Mouse (Mus musculus) cerebellum, adult 2 months (tissue): Measurements from ENCODE around the gene Sec24d. TPM values are rescaled to one million over a fixed set of nuclear protein-coding genes. Genes with fewer than 3 reads are reported as not detected.
"Not testable (repeated sequence)": the region's sequence is repeated elsewhere in the genome, so short reads cannot be mapped to it uniquely, and the experiment has no call there.

Experiments
- DNase-seq, 2 experiments: peaks; one replicate each; pipeline ENCODE4 v3.0.0; 2021
- H3K27ac ChIP-seq: fragments of 200-500 bp; 2 replicates; pipeline ENCODE4 v1.5.1; 2012; ENCODE audit warnings: low read length, control low read depth, inconsistent platforms; ENCODE audit not compliant: insufficient read depth
- H3K27me3 ChIP-seq: fragments of 200-500 bp; 2 replicates; pipeline ENCODE4 v1.6.1; 2012; ENCODE audit warnings: inconsistent platforms, mild to moderate bottlenecking, low read length, moderate library complexity; ENCODE audit not compliant: control insufficient read depth, insufficient read depth
- H3K4me1 ChIP-seq: fragments of 200-500 bp; 2 replicates; pipeline ENCODE4 v1.6.1; 2011; ENCODE audit warnings: low read length; ENCODE audit not compliant: control insufficient read depth, insufficient read depth
- H3K4me3 ChIP-seq: fragments of 200-500 bp; replicated peaks from 2 replicates; pipeline ENCODE3; 2011; ENCODE audit warnings: mild to moderate bottlenecking, low read depth, low read length, control low read depth; ENCODE audit not compliant: insufficient read depth
- CTCF ChIP-seq: fragments of 200-500 bp; IDR thresholded peaks from 2 replicates; pipeline ENCODE4 v1.5.1; 2011; ENCODE audit warnings: low read depth, mild to moderate bottlenecking, control low read depth, low read length, moderate library complexity, borderline replicate concordance; ENCODE audit not compliant: insufficient read depth
- POLR2A ChIP-seq: fragments of 200-500 bp; IDR thresholded peaks from 2 replicates; pipeline ENCODE4 v1.6.1; 2011; ENCODE audit warnings: low read length, control low read depth, borderline replicate concordance; ENCODE audit not compliant: insufficient read depth
- WGBS: fragments of 180-500 bp; shearing (Covaris S2); methylation state at CpG from one replicate; pipeline ENCODE4 v1.1.7; 2018; 5-methylcytosine and 5-hydroxymethylcytosine counted together
- polyA plus RNA-seq: library from polyadenylated mRNA; depleted of rRNA; stranded (reverse); fragments of >200 nt; gene quantifications from 2 replicates; pipeline ENCODE4 v1.2.3, GENCODE M21; 2012

The Sec24d gene
- polyA plus RNA-seq, 1 experiment: 6.4 TPM

DNA sequence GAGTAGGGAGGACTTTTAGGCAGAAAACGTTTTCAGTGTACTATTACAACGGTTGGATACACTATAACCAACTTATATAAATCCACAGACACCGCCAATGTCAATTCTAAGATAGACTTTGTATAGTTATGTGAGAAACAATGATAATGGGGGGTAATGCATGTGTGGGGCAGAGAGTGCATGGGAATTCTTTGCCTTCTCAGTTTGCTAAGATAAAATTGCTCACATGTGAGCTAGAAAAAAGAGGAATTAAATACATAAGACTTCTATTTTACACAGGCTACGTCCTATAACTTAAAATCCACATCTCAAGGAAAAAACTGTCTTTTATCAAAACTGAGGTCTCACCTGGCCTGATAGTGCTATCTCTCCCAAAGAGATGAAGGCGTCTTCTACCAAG, 103.7 kb downstream of the Sec24d start:
- 94% methylated on average over 5 of the region's 5 CpGs for WGBS
- H3K27me3 ChIP-seq: no peaks in the 10 kb centered on the region
- TF ChIP-seq CTCF: no peak
- no peak for TF ChIP-seq POLR2A
- H3K4me1 ChIP-seq: no peaks in the 10 kb centered on the region
- DNase-seq: no peak
- no peak overlapping the region for H3K27ac ChIP-seq
- no peak overlapping the region for H3K4me3 ChIP-seq

DNA sequence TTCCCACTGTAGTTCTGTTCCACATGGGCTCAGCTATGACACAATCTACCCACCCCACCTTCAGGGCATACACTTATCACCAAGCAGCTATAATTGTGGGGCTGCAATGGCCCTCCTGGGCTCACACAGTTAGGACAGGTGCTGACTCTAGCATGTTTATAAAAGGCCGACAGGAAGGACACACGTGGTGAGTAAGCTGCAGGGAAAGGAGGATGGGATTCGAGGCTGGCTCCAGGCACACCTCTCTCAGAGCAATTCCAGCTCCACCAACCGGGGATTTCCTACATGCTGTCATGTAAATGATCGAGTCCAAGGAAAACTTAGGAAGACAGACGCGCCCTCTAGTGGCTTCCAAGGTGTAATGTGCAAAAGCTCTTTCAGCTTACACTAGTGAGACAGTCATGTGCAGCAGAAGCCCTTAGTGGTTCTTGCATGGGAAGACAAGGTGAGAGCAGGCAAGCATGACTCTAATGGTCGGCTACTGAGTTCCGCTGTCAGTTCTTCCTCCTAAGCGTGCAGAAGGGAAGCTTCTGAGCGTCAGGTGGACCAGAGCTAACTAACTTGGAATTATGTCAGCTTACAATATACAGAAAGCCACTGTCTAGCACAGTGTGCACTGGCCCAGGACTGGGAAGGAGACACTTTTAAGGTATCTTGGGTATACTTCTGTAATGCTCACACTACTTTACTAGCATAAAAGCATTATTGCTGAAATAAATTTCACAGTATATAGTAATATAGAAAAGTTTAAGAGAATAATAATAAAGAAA, 104.7 kb downstream of the Sec24d start:
- peak; percentile 43 to 45 for DNase-seq
- Histone ChIP-seq H3K27ac (no peak overlapping the region), H3K4me3 (no peak overlapping the region), H3K4me1 (no peaks in the 10 kb centered on the region), H3K27me3 (no peaks in the 10 kb centered on the region)
- TF ChIP-seq CTCF: peak; percentile 48; the same call in 1 of the 2 replicates
- no peak for TF ChIP-seq POLR2A
- 28% methylated on average over 11 of the region's 11 CpGs for WGBS

DNA sequence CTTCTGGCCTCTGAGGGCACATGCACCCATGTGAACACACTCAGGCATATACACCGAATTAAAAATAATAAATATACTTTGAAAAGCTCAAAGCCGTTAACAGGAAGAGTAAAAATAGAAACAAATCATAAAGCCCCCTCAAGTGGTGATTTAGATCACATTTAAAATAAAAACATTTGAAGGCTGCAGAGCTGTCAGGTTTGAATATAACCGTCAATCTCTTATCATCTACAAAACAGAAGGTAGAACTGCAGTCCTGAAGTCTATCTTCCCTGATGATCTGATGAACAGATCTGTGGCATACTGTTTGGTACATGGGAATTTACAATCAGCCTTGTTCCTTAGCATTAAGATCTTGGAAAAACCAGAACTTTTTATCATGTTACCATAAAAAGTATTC, 109.3 kb downstream of the Sec24d start:
- Histone ChIP-seq H3K4me1 (no peaks in the 10 kb centered on the region), H3K27me3 (no peaks in the 10 kb centered on the region), H3K4me3 (no peak overlapping the region), H3K27ac (no peak overlapping the region)
- WGBS: 95% methylated on average over 3 of the region's 3 CpGs
- DNase-seq: no peak
- TF ChIP-seq POLR2A: no peak
- TF ChIP-seq CTCF: no peak

DNA sequence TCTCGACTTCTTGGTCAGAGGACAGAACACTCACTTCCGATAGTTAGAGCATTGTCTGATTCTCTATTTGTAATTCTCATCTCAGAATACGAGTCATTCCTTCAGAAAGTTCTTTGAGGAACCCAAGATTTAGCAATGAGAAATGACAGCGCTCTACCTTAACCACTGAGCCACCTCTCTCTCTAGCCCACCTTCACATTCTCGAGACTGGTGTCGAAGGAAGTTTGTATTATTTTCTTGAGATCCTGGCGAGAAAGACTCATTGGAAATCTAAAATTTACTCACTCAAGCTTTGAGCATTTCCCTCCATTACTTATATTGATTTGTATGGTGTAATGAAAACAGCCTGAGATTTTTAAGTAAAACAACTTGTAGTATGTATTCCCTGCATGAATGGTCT, 117.2 kb downstream of the Sec24d start:
- H3K4me3 ChIP-seq: no peak overlapping the region
- no peak for TF ChIP-seq POLR2A
- no peak for TF ChIP-seq CTCF
- WGBS: 83% methylated on average over 7 of the region's 7 CpGs

DNA sequence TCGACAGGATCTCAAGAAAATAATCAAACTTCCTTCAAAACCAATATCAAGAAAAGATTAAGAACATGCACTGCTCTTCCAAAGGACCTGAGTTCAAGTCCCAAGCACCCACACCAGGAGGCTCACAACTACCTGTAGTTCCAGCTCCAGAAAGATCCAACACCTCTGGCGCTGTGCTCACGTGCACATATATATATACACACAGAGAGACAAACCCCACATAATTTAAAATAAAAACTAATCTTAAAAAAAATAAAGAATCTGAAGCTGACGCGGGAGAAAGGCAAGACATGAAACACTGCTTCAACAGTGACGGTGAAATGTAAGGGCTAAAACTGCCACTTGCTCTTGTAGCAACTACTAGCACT, 117.8 kb downstream of the Sec24d start:
- no peaks in the 10 kb centered on the region for H3K27me3 ChIP-seq

More for the DNA sequence above, 117.2 kb downstream of the Sec24d start:
- H3K27me3 ChIP-seq: no peaks in the 10 kb centered on the region
- no peak for DNase-seq
- H3K4me1 ChIP-seq: no peaks in the 10 kb centered on the region
- H3K27ac ChIP-seq: no peak overlapping the region

DNA sequence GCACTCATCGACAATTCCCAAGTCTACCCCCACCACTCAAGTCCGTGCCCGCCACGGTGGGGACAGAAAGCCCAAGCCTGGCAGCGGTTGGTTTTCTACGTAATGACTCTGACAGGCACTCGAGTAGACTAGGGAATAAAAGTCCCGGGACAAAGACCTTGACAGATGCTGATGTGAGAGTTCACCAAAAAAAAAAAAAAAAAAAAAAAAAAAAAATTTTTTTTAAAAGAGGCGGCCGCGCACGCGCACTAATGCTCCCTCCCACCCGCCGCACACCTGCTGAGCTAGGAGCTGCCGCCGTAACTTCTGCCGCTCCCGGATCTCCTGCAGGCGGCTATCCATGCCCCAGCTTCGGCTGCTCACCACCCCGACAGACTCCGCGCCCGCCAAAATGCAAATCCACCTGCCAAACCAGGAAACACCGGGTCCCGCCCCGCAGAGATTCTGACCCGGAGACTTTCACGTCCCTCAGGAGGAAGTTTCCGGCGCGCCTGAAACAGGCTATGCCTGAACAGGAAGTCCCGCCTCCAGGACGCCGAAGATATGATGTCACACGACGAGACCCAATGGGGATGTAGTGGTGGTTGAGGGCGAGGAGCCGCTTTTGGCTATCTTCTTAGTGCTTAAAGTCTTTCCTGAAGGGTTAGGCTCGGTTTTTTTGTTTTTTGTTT, 118.4 kb downstream of the Sec24d start, which contains the start of gene Mettl14:
TSS of gene Mettl14 (minus strand) at position 623 of the 671 bp plus-strand sequence.
- WGBS: under 1% methylated on average over 41 of the region's 41 CpGs
- Histone ChIP-seq H3K27me3 (no peaks in the 10 kb centered on the region), H3K4me3 (peak within 1 kb of the TSS; percentile 73), H3K27ac (peak within 1 kb of the TSS; percentile 60; the same call in 1 of the 2 replicates), H3K4me1 (no peaks in the 10 kb centered on the region)
- DNase-seq: peak; percentile 97 to 98
- TF ChIP-seq POLR2A (peak; percentile 88; the same call in 1 of the 2 replicates), CTCF (no peak)

More for the DNA sequence above, 117.8 kb downstream of the Sec24d start:
- Histone ChIP-seq H3K27ac (no peak overlapping the region), H3K4me1 (no peaks in the 10 kb centered on the region), H3K4me3 (peak overlapping the region; percentile 73)
- DNase-seq: no peak
- WGBS: 9% methylated on average over 6 of the region's 6 CpGs
- TF ChIP-seq CTCF: no peak
- TF ChIP-seq POLR2A: no peak

DNA sequence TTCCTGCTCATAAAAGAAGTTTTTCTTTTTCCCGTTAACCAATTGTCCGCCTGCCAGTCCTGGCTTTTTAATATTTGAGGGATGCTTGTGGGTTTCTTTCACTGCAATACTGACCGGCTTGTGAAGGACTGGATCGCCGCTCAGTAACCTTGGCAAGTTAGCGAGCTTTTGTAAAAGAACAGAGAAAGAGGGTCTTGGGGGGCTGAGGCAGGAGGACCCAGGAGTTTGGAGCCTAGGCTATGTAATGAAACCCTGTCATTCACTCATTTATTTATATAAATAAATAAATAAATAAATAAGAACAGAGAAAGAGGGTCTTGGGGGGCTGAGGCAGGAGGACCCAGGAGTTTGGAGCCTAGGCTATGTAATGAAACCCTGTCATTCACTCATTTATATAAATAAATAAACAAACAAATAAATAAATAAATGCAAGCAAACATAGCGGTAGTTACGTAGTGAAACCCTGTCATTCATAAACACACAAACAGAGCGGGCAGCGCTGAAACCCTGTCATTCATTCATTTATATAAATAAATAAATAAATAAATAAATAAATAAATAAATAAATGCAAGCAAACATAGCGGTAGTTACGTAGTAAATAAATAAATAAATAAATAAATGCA, 119.0 kb downstream of the Sec24d start:
- H3K4me1 ChIP-seq, H3K27ac ChIP-seq, H3K27me3 ChIP-seq: not testable (repeated sequence)
- peak in 1 of 2 experiments; percentile 22 for DNase-seq
- peak overlapping the region; percentile 73 for H3K4me3 ChIP-seq
- 13% methylated on average over 12 of the region's 12 CpGs for WGBS
